Mouse (Mus musculus): ENCODE data around the gene Arhgap21.

- TF ChIP-seq CTCF (IDR thresholded peaks at IDR 0.05; ENCODE audit: insufficient read depth, low read length) = no peak
- no peak for TF ChIP-seq POLR2A (IDR thresholded peaks at IDR 0.05; ENCODE audit: borderline replicate concordance, extremely low read depth, low read depth, low read length)
Measured at GRCm38 (mm10) chr2:20910446-20910845, 58.2 kb downstream of the Arhgap21 start.

Data from lung, adult 2 months (tissue).